Mouse (Mus musculus): ENCODE data around the gene Hoxa2. TPM values are rescaled to one million over a fixed set of nuclear protein-coding genes. Genes with fewer than 3 reads are reported as not detected.

Gene Hoxa2
- polyA plus RNA-seq, 1 experiment from 2014 or later, result 9.5 TPM

GRCm38 (mm10) chr6:52208868-52209684 is 44.4 kb upstream of the Hoxa2 start:
- Histone ChIP-seq H3K4me2 (ENCODE audit: low read depth, low read length) (peak overlapping the region; percentile 62), H3K36me3 (ENCODE audit: control insufficient read depth, insufficient read depth, low read length) (no peaks in the 10 kb centered on the region), H3K9me3 (ENCODE audit: control insufficient read depth, low read length) (no peaks in the 10 kb centered on the region), H3K4me1 (replicated peaks; ENCODE audit: control insufficient read depth, insufficient read depth, low read length) (no peaks in the 10 kb centered on the region; the same call in 1 of the 2 replicates), H3K27ac (ENCODE audit: low read length) (peak overlapping the region; percentile 59), H3K4me3 (ENCODE audit: low read length) (peak overlapping the region; percentile 47), H3K9ac (ENCODE audit: low read length) (peak overlapping the region; percentile 66), H3K27me3 (ENCODE audit: control insufficient read depth, insufficient read depth, low read depth, low read length) (peaks cover 65% of the 10 kb centered on the region)
- no peak for ATAC-seq (ENCODE audit: low read depth)
- 20% methylated on average over 18 of the region's 18 CpGs for WGBS

DNA sequence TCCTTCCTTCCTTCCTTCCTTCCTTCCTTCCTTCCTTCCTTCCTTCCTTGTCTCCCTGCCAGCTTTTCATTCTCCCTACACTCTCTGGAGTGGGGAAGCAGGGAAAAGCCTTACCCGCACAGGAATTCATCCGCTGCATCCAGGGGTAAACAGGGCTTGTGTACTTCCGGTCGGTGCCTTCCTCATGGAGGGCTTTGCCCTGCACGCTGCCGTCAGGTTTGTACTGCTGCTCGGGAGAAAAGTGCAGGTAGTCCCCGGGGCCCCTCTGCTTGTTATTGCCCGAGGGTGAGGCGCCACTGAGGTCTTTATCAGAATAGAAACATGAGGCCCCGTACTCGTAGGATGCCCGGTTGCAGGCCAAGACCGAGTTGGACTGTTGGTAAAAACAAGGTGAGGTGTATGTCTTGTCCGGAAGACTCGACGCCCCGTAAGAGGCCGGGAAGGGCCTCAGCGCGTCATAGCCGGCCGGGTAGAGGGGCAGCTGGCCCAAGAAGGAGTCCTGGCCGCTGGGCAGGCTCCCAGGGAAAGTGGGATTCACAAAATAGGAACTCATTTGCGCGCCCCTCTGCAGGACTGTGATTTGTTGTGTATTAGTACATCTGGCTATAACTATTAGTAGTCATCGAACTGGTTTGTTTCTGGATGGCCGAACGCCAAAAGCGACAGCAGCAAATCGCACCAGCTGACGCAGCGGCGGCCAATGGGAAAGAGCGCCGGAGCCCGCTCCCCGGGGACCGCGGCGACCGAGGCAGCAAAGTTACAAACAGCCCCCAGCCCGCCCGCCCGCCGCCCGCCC is 43.6 kb upstream of the Hoxa2 start, which contains the start of gene Hoxa6:
Gene Hoxa6 (minus strand): TSS at position 651 of the 796 bp plus-strand sequence.
- Histone ChIP-seq H3K4me1 (replicated peaks; ENCODE audit: control insufficient read depth, insufficient read depth, low read length) (no peaks in the 10 kb centered on the region; the same call in 1 of the 2 replicates), H3K4me3 (ENCODE audit: low read length) (peak within 1 kb of the TSS; percentile 47), H3K27ac (ENCODE audit: low read length) (peak within 1 kb of the TSS; percentile 82), H3K9me3 (ENCODE audit: control insufficient read depth, low read length) (no peaks in the 10 kb centered on the region), H3K27me3 (ENCODE audit: control insufficient read depth, insufficient read depth, low read depth, low read length) (peaks cover 62% of the 10 kb centered on the region), H3K36me3 (ENCODE audit: control insufficient read depth, insufficient read depth, low read length) (no peaks in the 10 kb centered on the region), H3K9ac (ENCODE audit: low read length) (peak within 1 kb of the TSS; percentile 66), H3K4me2 (ENCODE audit: low read depth, low read length) (peak within 1 kb of the TSS; percentile 73)
- ATAC-seq (ENCODE audit: low read depth), result 0 out of 2 replicates have a peak, but pooled peaks have one; percentile 3
- 3% methylated on average over 47 of the region's 47 CpGs for WGBS

- no peak for ATAC-seq (ENCODE audit: low read depth)
- Histone ChIP-seq H3K9me3 (ENCODE audit: control insufficient read depth, low read length) (no peaks in the 10 kb centered on the region), H3K4me3 (ENCODE audit: low read length) (peak overlapping the region; percentile 23), H3K4me2 (ENCODE audit: low read depth, low read length) (peak overlapping the region; percentile 73), H3K36me3 (ENCODE audit: control insufficient read depth, insufficient read depth, low read length) (no peaks in the 10 kb centered on the region), H3K27ac (ENCODE audit: low read length) (peak overlapping the region; percentile 80), H3K4me1 (replicated peaks; ENCODE audit: control insufficient read depth, insufficient read depth, low read length) (no peaks in the 10 kb centered on the region; the same call in 1 of the 2 replicates), H3K27me3 (ENCODE audit: control insufficient read depth, insufficient read depth, low read depth, low read length) (peaks cover 58% of the 10 kb centered on the region), H3K9ac (ENCODE audit: low read length) (peak overlapping the region; percentile 2; the same call in 1 of the 2 replicates)
Measured at GRCm38 (mm10) chr6:52207684-52207976, 43.0 kb upstream of the Hoxa2 start.

- no peak for ATAC-seq (ENCODE audit: low read depth)
- Histone ChIP-seq H3K27me3 (ENCODE audit: control insufficient read depth, insufficient read depth, low read depth, low read length) (peaks cover 54% of the 10 kb centered on the region), H3K4me2 (ENCODE audit: low read depth, low read length) (peak overlapping the region; percentile 73), H3K4me3 (ENCODE audit: low read length) (peak overlapping the region; percentile 85), H3K9ac (ENCODE audit: low read length) (peak overlapping the region; percentile 2), H3K36me3 (ENCODE audit: control insufficient read depth, insufficient read depth, low read length) (no peaks in the 10 kb centered on the region), H3K27ac (ENCODE audit: low read length) (peak overlapping the region; percentile 80), H3K9me3 (ENCODE audit: control insufficient read depth, low read length) (no peaks in the 10 kb centered on the region), H3K4me1 (replicated peaks; ENCODE audit: control insufficient read depth, insufficient read depth, low read length) (no peaks in the 10 kb centered on the region)
- 36% methylated on average over 4 of the region's 4 CpGs for WGBS
Measured at GRCm38 (mm10) chr6:52206882-52207683, 42.5 kb upstream of the Hoxa2 start.

DNA sequence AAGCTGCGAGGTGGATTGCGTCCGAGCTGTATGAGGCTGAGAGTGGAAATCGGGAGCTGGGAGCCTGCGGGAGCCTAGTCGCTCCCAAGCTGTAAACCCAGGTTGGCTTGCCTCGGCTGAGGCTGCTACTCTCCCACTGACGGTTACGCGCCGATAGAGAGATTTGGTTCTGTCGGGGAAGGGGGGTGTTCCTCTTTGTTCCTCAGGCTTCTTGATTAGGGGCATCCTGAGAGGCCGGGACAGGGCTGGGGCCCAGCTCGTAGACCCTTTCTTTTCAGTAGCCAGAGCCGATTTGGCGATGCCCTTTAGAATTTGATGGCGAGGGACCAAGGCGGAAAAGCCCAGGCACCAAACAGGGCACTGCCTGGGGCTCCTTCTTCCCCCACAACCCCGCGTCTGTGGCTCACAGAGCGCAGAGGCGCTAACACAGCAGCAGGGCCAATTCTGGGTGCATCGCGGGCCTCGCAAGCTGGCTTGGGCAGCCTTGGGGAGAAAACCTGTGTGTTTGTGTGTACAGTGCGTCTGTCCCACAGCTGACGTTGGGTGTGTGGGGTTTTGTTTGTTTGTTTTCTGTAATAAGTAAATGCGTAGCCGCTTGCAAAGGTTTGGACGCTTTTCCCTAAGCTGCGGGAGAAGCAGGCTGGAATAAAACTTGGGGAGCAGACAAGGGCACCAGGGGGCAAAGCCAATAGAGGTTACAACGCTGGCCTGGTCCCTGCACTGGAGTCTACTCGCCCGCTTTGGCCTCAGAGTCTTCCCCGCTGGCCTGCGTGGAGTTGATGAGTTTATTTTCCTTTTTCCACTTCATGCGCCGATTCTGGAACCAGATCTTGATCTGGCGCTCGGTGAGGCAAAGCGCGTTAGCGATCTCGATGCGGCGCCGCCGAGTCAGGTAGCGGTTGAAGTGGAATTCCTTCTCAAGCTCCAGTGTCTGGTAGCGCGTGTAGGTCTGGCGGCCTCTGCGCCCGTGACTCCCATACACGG is 41.3 kb upstream of the Hoxa2 start:
- Histone ChIP-seq H3K4me3 (ENCODE audit: low read length) (peak overlapping the region; percentile 85), H3K9ac (ENCODE audit: low read length) (peak overlapping the region; percentile 59), H3K27me3 (ENCODE audit: control insufficient read depth, insufficient read depth, low read depth, low read length) (peaks cover 51% of the 10 kb centered on the region), H3K4me2 (ENCODE audit: low read depth, low read length) (peak overlapping the region; percentile 73), H3K36me3 (ENCODE audit: control insufficient read depth, insufficient read depth, low read length) (no peaks in the 10 kb centered on the region), H3K9me3 (ENCODE audit: control insufficient read depth, low read length) (no peaks in the 10 kb centered on the region), H3K27ac (ENCODE audit: low read length) (peak overlapping the region; percentile 73), H3K4me1 (replicated peaks; ENCODE audit: control insufficient read depth, insufficient read depth, low read length) (peaks cover 2% of the 10 kb centered on the region; the same call in 1 of the 2 replicates)
- no peak for ATAC-seq (ENCODE audit: low read depth)
- WGBS, result 15% methylated on average over 55 of the region's 55 CpGs

DNA sequence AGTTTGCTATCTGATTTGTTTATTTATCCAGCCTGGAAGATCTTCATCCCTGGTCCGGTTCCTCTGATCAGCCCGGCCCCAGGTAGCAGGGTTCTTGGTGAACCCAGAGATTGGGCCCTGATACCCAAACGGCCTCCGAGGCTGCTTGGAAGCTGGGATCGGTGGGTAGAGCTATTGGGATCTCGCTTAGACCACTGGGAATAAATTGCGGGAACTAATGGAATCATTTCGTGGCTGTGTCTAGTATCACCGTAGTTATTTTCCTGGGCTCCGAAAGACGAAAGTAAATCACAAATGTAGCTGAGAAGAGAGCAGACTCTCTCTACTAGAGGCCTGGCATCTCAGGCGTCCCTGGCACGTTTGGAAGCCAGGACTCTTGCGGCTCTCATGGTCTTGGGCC is 40.6 kb upstream of the Hoxa2 start:
- peak overlapping the region; percentile 73 for H3K4me2 ChIP-seq (ENCODE audit: low read depth, low read length)
- peak overlapping the region; percentile 85 for H3K4me3 ChIP-seq (ENCODE audit: low read length)
- H3K9ac ChIP-seq (ENCODE audit: low read length), result peak overlapping the region; percentile 59
- H3K27ac ChIP-seq (ENCODE audit: low read length), result peak overlapping the region; percentile 73
- no peak for ATAC-seq (ENCODE audit: low read depth)
- peaks cover 2% of the 10 kb centered on the region; the same call in 1 of the 2 replicates for H3K4me1 ChIP-seq (replicated peaks; ENCODE audit: control insufficient read depth, insufficient read depth, low read length)
- H3K27me3 ChIP-seq (ENCODE audit: control insufficient read depth, insufficient read depth, low read depth, low read length), result peaks cover 53% of the 10 kb centered on the region
- no peaks in the 10 kb centered on the region for H3K36me3 ChIP-seq (ENCODE audit: control insufficient read depth, insufficient read depth, low read length)
- WGBS, result 12% methylated on average over 14 of the region's 14 CpGs
- H3K9me3 ChIP-seq (ENCODE audit: control insufficient read depth, low read length), result no peaks in the 10 kb centered on the region

- Histone ChIP-seq H3K27me3 (ENCODE audit: control insufficient read depth, insufficient read depth, low read depth, low read length) (peaks cover 55% of the 10 kb centered on the region), H3K4me3 (ENCODE audit: low read length) (peak within 1 kb of the TSS; percentile 85), H3K4me2 (ENCODE audit: low read depth, low read length) (peak within 1 kb of the TSS; percentile 73), H3K4me1 (replicated peaks; ENCODE audit: control insufficient read depth, insufficient read depth, low read length) (peaks cover 2% of the 10 kb centered on the region; the same call in 1 of the 2 replicates), H3K9me3 (ENCODE audit: control insufficient read depth, low read length) (no peaks in the 10 kb centered on the region), H3K9ac (ENCODE audit: low read length) (peak within 1 kb of the TSS; percentile 97), H3K27ac (ENCODE audit: low read length) (peak within 1 kb of the TSS; percentile 93), H3K36me3 (ENCODE audit: control insufficient read depth, insufficient read depth, low read length) (no peaks in the 10 kb centered on the region)
- under 1% methylated on average over 65 of the region's 65 CpGs for WGBS
- ATAC-seq (ENCODE audit: low read depth), result peak; percentile 91
Measured at GRCm38 (mm10) chr6:52204050-52204752, 39.6 kb upstream of the Hoxa2 start, which contains the start of gene Hoxa5. Gene Hoxa5, minus strand, starts transcription at chr6:52204587.

Measured in lung, embryonic 16.5 days (tissue).